Mouse (Mus musculus): ENCODE data around the gene Sfrp2.

The Sfrp2 gene

DNA sequence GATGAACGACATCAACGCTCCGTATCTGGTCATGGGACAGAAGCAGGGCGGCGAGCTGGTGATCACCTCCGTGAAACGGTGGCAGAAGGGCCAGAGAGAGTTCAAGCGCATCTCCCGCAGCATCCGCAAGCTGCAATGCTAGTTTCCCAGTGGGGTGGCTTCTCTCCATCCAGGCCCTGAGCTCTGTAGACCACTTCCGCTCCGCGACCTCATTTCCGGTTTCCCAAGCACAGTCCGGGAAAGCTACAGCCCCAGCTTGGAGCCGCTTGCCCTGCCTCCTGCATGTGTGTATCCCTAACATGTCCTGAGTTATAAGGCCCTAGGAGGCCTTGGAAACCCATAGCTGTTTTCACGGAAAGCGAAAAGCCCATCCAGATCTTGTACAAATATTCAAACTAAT is 7.2 kb downstream of the Sfrp2 start:
- DNase-seq, result no peak

DNA sequence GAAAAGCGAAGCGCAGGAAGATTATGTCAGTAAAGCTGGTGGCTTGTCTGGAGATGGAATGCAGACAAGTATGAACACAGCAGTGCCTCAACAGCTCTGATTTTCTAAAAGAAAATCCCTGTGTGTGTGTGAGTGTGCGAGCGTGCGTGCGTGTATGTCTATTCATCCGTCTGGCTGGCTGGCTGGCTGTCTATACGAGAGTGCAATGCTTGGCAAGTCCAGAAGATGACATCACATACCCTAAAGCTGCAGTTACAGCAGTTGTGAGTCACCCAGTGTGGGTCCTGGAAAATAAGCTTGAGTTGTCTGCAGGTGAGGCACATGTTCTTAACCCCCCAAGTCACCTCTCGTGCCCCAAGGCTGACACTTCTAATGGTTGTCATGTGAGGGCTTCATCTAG is 9.3 kb downstream of the Sfrp2 start:
- no peak for DNase-seq

DNA sequence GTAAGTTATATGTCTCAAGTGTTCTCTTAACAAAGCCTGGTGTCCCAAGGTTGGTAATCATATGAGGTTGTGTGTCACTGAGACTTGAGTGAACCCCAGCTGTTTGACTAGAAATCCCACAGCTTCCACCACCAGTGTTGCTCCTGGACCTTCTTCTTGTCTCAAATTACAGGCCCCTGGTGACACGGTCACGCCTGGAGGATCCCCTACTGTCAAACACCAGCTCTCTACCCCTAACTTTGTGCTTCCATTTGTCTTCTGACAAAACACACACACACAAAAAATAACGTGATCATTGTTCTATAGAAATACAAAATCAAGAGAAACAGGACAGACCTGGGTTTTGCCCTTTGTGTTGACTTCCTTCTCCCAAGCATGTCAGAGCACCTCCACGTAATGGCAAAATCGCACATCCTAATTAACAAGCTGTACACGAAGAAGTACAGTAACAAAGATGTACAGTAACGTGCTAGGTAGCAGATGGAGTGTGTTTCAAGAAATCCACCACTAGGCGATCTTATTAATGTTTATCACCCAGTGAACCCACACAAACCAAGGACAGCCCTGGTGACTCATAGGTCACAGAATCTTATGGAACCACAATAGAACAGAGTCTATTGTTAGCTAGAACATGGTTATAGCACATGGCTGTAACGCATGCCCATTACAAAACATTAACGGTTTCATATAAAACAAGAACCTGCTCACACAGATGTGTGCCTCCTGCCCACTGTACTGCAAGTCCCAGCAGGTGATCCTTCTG is 15.5 kb downstream of the Sfrp2 start:
- DNase-seq, result no peak

DNA sequence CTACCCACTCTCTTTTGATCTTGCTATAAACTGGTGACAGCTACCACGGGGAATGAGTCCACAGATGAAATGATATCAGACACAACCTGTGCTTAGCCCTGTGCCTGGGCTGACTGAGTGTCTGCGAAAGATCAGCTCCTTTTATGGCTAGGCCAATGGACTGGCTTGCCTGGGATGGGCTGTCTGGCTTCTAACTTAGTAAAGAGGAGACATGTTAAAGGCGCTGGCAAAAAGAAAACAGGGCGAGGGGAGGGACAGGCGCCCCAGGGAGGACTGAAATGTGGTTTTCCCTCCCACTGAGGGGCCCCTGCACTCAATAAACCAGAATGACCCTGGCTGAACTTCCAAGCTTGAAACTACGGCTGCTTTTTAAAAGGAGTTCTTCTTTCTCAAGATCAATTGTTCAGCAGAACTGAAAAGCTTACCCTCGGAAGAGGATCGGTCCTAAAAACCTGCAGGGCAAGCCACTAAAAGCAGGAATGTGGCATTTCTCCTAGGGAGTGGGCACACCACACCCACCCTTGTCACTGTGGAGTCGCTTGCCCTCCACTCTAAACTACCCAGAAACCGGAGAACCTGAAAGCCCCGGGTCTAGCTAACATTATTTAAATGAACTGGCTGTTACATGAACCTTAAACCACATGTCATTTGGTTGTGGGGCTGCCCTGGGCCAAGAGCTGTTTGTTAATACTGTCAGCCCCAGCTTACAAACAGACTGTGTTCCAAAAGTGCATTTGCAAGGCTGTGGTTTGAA is 17.8 kb downstream of the Sfrp2 start:
- DNase-seq, result no peak

DNA sequence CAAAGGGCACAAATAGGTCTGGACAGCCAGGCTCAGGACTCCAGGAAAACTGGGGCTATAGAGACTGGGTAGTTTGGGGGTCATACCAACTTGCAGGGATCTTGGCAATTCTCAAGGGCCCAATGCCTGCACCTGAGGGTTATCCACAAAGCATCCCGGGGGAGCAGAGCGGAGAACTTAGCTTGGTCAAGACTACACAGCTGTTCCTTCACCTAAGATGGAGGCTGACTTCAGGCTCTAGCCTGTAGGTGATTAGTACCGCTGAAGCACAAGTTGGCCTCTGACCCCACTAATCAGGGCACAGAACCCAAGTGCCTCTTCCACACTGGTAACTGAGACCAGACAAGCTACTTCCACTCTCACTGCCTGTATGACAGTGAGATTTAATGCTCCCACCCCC is 18.6 kb downstream of the Sfrp2 start:
- no peak for DNase-seq

DNA sequence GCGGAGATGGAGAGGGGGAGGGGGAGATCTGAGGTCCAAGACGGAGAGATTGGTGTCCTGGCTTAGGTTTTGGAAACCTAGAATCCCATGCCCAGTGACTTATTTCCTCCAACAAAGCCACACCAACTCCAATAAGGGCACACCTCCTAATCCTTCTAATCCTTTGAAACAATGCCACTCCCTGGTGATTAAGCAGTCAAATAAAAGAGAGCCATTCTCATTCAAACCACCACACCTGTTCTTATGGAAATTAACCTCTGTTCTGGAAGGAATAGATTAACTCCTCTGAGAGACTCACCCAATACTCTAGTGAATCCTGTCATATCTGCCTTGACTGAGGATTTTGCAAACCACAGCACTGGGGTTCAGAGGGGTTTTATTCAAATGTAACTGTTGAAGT is 21.0 kb downstream of the Sfrp2 start:
- no peak for DNase-seq

DNA sequence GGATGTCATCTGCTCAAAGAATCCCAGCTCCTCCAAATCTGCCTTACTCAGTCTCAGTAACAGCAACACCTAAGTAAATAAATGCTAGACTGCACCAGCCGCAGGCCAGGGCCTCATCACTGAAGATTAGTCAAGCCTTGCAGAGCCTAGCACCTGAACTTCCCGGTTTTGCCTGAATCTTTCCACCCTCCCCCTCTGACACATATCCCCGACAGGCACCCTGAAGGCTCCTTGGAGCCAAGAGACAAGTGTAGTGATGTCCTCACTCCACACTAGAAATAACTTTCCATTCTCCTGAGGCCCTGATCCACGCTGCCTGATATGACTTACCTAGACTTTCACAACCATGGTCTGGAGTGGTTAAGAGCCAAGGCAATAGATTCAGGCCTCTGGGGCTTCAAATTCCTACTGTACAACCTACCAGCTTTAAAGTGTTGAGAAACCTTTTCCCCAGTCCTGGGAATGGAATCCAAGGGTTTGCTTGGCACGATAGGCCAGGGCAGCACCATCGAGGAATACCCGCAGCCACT is 21.7 kb downstream of the Sfrp2 start:
- no peak for DNase-seq

DNA sequence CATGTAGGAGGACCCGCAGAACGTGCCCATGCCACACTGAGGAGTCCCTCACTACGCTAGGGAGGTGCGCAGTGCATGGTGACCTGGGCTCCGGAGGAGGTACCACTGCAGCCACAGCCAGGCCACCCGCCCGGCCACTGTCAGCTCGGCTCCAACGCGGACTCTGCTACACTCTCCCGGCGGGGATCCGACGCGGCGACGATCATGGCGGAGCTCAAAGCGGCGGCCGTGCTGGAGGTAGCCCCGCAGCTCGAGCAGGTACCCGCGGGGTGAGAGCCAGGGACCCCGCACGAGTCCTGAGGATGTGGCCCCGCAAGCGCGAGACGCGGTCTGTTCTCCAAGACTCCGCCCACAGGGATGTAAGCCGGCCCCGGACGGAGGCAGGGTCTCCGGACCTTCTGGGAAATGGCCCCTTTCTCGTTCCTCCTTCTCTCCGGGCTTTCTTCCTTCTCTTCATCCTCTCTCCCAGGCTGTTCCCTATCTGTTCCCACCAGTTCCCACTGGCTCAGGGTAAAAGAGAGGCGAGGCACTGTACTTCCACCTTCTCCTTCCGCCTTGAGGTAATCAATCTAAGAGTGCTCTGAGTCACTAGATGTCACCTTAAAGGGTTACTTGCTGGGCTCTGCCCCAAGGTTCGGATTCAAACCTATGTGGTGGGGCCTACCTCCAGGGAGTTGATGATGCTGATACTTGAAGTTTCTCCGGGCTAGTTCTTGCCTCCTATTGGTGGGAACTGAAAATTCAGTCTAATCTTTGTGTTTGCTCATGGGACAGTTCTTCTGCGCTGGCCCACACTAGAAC is 23.7 kb downstream of the Sfrp2 start:
- DNase-seq, result peak; percentile 35

DNA sequence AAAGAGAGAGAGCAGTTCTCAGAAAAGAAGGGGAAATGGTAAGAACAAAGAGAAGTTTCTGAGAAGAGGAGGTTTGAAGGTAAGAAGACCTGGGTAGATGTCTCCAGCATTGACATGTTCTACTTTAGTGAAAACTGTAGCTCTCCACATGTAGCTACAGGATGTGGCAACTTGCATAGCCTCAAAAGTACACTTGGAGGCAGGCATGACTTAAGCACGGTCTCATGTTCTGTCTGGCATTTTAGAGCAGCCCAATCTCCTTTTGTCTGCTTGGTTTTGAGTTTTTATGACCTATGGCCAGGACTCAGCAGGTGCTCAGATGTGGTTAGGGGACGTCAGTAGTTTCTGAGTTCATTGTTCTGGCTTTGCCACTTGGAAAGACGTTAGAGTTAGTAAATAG is 25.3 kb downstream of the Sfrp2 start:
- no peak for DNase-seq

DNA sequence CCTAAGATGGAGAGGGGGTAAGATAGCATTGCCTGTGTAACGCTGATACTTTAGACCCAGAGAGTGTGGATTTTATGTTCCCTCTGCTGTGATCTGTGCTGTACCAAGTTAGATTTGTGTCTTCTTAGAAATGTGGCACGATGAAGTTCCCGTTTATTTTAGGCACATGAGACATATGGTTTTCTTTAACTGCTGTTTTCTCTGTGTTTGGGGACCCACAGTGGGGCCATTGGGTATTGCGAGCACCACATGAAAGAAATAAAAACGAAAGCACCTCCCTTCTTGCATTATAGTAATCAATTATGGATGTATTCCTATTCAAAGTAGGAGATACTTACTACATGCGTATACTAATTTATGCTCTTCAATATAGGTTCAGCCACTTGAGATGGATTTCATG is 31.0 kb downstream of the Sfrp2 start:
- DNase-seq, result no peak

DNA sequence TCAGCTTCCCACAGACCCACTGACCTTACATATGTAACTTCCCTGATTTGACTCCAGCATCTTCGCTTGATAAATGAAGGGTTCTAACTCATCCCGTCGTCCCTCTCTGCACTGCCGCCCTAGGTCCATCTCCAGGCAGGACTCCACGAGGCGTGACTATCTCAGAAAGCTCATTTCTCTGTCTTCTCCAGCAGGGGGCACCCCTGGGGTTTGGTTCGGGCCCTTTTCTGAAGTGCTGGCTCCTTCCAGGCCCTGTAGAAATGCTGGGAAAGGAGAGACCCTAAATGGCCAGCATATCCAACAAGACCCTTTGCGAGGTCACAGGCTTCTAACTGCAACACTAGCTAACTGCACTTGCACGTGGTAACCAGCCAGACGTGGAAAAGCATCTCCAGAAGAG is 31.7 kb downstream of the Sfrp2 start:
- DNase-seq, result peak; percentile 63

DNA sequence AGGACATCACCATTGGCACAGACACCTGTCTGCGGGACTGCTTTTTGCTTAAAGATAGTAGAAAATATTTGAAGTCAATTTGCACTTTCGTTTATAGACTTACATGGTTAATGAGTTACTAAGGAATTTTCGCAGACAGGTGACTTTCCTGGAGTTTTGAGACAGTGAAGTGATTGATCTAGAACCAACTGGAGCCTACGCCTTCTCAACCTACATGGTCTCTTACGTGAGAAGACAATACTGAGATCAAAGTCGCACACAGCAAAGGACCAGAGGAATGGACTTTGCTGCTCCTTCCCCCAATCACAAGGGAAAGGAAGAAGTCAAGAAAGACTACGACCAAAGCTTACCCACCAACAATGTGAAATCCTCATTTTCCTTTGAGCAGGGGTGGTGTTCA is 33.4 kb downstream of the Sfrp2 start:
- no peak for DNase-seq

DNA sequence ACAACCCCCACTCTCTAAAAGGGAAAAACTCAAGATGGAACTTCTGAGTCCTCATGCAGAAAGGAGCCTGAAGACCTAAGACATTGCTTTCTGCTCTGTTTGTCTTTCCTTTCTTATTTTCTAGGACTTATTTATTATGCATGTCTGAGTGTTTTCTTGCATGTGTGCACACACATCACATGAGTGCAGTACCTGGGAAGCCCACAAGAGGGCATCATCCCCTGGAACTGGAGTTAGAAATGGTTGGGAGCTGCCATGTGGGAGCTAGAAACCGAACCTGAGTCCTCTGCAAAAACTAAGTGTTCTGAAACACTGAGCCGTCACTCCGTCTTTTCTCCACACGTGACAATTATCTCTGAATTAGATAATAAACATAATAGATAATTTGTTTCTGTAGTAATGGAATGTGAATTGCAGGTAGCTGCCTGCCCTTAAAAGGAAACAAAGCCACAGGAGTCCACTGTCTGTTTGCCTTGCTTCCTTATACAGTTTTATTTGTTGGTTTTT is 35.6 kb downstream of the Sfrp2 start:
- no peak for DNase-seq

DNA sequence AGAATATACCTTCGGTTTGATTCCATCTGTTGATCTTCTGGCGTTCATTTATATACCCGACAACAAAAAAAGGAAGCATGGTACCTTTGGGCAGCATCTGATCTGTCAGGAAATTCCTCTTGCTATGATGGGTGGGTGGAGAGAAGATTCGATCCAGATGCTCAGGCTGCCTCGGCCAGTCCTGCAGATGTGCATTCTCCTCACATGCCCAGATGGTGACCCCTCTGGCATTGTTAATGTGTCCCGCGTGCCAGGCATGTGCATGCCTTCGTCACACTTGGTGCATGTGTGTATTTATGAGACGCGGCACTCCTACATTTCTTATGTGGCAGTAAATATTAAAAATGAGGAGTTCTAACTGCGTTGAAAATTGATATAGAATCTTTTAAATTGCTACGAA is 42.4 kb downstream of the Sfrp2 start:
- DNase-seq, result no peak

DNA sequence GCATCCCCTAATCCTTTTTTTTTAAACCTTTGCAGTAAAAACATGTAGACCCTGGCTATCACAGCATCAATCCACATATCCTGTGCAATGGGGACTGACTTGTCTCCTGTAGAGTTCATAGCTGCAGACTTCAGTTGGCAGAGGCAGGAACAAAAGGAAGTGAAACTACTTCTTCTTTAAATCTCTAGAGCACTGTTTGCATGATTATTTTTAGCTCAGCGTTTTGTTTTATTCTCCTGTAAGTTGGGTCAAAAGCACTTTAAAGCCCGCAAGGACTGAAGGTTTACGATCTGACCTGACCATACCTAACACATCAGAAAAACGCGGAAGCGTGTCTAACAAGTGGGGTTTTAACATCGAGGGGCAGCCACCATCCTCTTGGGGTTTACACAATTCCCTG is 45.9 kb downstream of the Sfrp2 start:
- no peak for DNase-seq

DNA sequence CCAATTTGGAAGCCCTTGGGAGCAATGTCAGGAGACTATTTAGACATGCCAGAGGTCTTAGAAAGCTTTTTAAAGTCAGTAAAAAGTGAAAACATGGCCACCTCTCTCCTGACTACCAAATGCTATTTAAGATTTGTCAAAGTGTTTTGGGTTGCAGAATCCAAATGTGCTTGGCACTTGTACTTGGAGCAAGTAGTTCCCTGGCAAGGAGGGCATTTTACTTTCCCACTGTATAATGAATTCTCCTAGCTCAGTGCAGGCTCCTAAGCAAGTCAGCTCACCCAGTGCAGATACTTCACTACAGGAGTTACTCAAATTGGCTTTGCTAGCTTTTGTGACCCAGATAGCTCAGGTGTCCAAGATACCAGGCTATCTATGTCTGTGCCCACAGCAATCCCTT is 46.7 kb downstream of the Sfrp2 start:
- no peak for DNase-seq

DNA sequence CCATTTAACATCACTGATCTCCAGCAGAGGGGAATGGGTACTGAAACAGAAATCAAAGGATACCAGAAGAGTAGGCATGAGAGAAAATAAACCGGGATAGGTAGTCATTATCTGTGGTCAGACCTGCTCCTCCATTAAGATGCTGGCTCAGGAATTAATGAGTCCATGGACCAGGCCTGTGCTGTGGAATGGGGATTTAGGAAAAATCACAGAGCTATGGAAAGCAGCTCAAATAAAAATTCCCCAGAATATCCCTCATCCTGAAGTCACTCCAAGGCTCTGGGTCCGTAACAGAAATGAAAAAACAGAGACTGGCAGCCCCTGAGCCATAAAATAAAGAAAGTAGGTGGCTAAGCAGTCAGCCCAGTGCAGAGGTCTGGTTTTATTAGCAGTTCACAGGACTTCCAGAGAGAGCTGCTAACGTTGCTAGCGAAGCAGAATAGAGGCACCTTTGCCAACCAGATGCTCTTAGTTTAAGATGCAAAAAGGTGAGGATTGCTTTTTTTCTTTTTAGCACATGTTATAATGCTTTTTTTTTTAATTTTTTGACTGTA is 50.3 kb downstream of the Sfrp2 start:
- no peak for DNase-seq

DNA sequence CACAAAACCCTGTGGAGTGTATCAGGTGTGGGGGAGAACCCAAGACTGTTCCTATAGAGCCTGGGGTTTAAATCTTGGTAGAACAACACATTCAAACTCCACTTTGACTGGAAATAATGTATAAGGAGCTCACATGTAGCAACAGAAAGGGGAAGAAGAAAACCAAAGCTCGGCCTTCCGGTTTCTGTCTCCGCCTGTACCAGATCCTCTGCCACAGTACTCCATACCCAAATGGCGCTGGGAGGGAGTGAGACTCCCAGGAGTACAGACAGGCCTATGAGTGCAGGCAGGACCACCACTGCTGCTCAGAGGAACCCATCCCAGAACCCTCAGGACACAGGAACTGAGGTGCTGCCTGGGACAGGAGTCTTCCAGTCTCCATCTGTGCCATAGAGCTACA is 57.7 kb downstream of the Sfrp2 start:
- DNase-seq, result no peak
